In genomic region chr11:119307916-119308315, GRCm38 (mm10) we compare ENCODE assay signal across 17 mouse cellular contexts. TPM values are rescaled to one million over a fixed set of nuclear protein-coding genes. Genes with fewer than 3 reads are reported as not detected.
A peak's percentile ranks its signal among the peaks of the same experiment; 100 is the strongest.
DNase-seq lines count a peak whose midpoint lies in the region; ATAC-seq lines count a peak whose summit lies in the region.
"Had no signal": no experiment of that assay in that cellular context is flagged by ENCODE, and none has a peak within 500 bp of the region (broad histone marks: within the 10 kb centered on the region; RNA-seq: fewer than 3 reads in every experiment).

No protein-coding gene starts in this region.

- H3K36me3 ChIP-seq in heart, embryonic 16.5 days (ENCODE audit: control insufficient read depth, insufficient read depth): no peaks in the 10 kb centered on the region
- H3K36me3 ChIP-seq in neural tube, embryonic 11.5 days (ENCODE audit: control insufficient read depth, insufficient read depth, low read length): no peaks in the 10 kb centered on the region
- H3K36me3 ChIP-seq: liver, embryonic 15.5 days; midbrain, embryonic 10.5 days had no signal

- H3K4me2 ChIP-seq in heart, embryonic 16.5 days (ENCODE audit: low read depth, low read length): no peak overlapping the region
- H3K4me2 ChIP-seq in neural tube, embryonic 11.5 days (ENCODE audit: low read depth): no peak overlapping the region
- H3K4me2 ChIP-seq: liver, embryonic 15.5 days had no signal

- peaks cover 14% of the 10 kb centered on the region for H3K4me1 ChIP-seq in heart, embryonic 16.5 days (ENCODE audit: control insufficient read depth, insufficient read depth, low read length)
- 0 out of 2 replicates have a peak, but pooled peaks cover 3% of the 10 kb centered on the region for H3K4me1 ChIP-seq in neural tube, embryonic 11.5 days (ENCODE audit: control insufficient read depth, insufficient read depth, low read length)
- H3K4me1 ChIP-seq: liver, embryonic 15.5 days had no signal

- H3K4me3 ChIP-seq in heart, embryonic 16.5 days (ENCODE audit: low read length): no peak overlapping the region
- no peak overlapping the region for H3K4me3 ChIP-seq in neural tube, embryonic 11.5 days (ENCODE audit: low read depth, low read length)
- H3K4me3 ChIP-seq: left cerebral cortex, adult 2 months; liver, embryonic 15.5 days; midbrain, embryonic 10.5 days had no signal

- DNase-seq in heart, postnatal 25 days (ENCODE audit: low spot score): no peak
- DNase-seq in neural tube, embryonic 11.5 days (ENCODE audit: low spot score): peak; percentile 17
- no peak for DNase-seq in neural tube, embryonic 10.5 days (ENCODE audit: extremely low spot score, low spot score)
- DNase-seq in forelimb bud, embryonic 11.5 days (ENCODE audit: low read depth, low spot score): peak; percentile 69
- peak; percentile 41 for DNase-seq in retina, postnatal 1 day
- no peak for DNase-seq in left cerebral cortex, postnatal 25 days (ENCODE audit: low spot score in 2 of 2)
- DNase-seq in adrenal gland, adult 2 months: no peak
- DNase-seq: cerebellum, adult 9-10 months; forebrain, postnatal 0 days; gastrocnemius, postnatal 36 days; kidney, postnatal 36 days; thymus, adult 18-20 months had no signal

- no peak overlapping the region for H3K27ac ChIP-seq in heart, embryonic 16.5 days (ENCODE audit: low read length)
- H3K27ac ChIP-seq in neural tube, embryonic 11.5 days (ENCODE audit: low read depth, low read length): no peak overlapping the region
- H3K27ac ChIP-seq: left cerebral cortex, adult 2 months; liver, embryonic 15.5 days; midbrain, embryonic 10.5 days had no signal

- H3K27me3 ChIP-seq in heart, embryonic 16.5 days (ENCODE audit: control insufficient read depth, insufficient read depth, low read length): peaks cover 3% of the 10 kb centered on the region; the same call in 1 of the 2 replicates
- no peaks in the 10 kb centered on the region for H3K27me3 ChIP-seq in neural tube, embryonic 11.5 days (ENCODE audit: control insufficient read depth, insufficient read depth, low read length)

- no peak for ATAC-seq in heart, embryonic 16.5 days (replicated peaks; ENCODE audit: extremely low read depth, insufficient read depth, low FRiP score)
- no peak for ATAC-seq in neural tube, embryonic 11.5 days (ENCODE audit: insufficient read depth, low FRiP score, low TSS enrichment)
- ATAC-seq: CD4-positive, CD25-positive, alpha-beta regulatory T cell, adult 4 months; forebrain, postnatal 0 days had no signal

- H3K9me3 ChIP-seq in heart, embryonic 16.5 days (replicated peaks; ENCODE audit: control insufficient read depth, low read length): no peaks in the 10 kb centered on the region
- no peaks in the 10 kb centered on the region for H3K9me3 ChIP-seq in neural tube, embryonic 11.5 days (ENCODE audit: control insufficient read depth, low read length)
- H3K9me3 ChIP-seq: liver, embryonic 15.5 days; midbrain, embryonic 10.5 days had no signal

- H3K9ac ChIP-seq in heart, embryonic 16.5 days (ENCODE audit: low read length): peak overlapping the region; percentile 38; the same call in 1 of the 2 replicates
- H3K9ac ChIP-seq in neural tube, embryonic 11.5 days (ENCODE audit: low read length): 0 out of 2 replicates have a peak overlapping the region, but pooled peaks have one; percentile 0
- H3K9ac ChIP-seq: forebrain, postnatal 0 days; liver, embryonic 15.5 days had no signal

- 22% methylated on average over 11 of the region's 11 CpGs for WGBS in heart, embryonic 16.5 days
- 25% methylated on average over 11 of the region's 11 CpGs for WGBS in neural tube, embryonic 11.5 days

- intact Hi-C loops in heart, postnatal 25 days (cut with DNase I): no loop called here
- intact Hi-C loops in left cerebral cortex, postnatal 25 days (cut with DNase I): loop anchor here (5.0 to 10.0 kb wide), 3 partner anchors 54 to 597 kb away; no protein-coding TSS in a partner anchor

RNA-seq across cellular contexts. Expression of gene Card14, which starts 0.3 kb away (rescaled TPM):
- polyA plus RNA-seq in heart, embryonic 16.5 days (2015; fragmentation: Nextera tagmentation; extraction: Ambion mirVana): 0.20 and 0.35 TPM in 2 replicates
- under 1 TPM; 0.08 to 0.10 TPM for total RNA-seq in heart, postnatal 25 days (2021)
- not detected in 2 replicates for polyA plus RNA-seq in neural tube, embryonic 11.5 days (2014; fragmentation: Nextera tagmentation; extraction: Ambion mirVana)
- total RNA-seq in left cerebral cortex, postnatal 25 days (2021): under 1 TPM; 0.14 to 0.18 TPM
- 1 to 10 TPM in 1 of 2 experiments, not detected in 1; 1.0 TPM for total RNA-seq in adrenal gland, adult 2 months (2021)
- 0.55 and 1.3 TPM in 2 replicates for polyA plus RNA-seq in adrenal gland, adult 2 months (2012; rRNA removed)
- polyA plus RNA-seq: CD4-positive, CD25-positive, alpha-beta regulatory T cell, adult 4 months; midbrain, embryonic 10.5 days had no signal

RNA-seq across cellular contexts. Expression of gene Eif4a3, which starts 8.0 kb away (rescaled TPM):
- 248 and 252 TPM in 2 replicates for polyA plus RNA-seq in heart, embryonic 16.5 days (2015; fragmentation: Nextera tagmentation; extraction: Ambion mirVana)
- total RNA-seq in heart, postnatal 25 days (2021): 10 to 100 TPM; 64.8 to 67.6 TPM
- polyA plus RNA-seq in neural tube, embryonic 11.5 days (2014; fragmentation: Nextera tagmentation; extraction: Ambion mirVana): 402 and 421 TPM in 2 replicates
- 10 to 100 TPM; 72.1 to 79.0 TPM for total RNA-seq in left cerebral cortex, postnatal 25 days (2021)
- 100 to 1,000 TPM; 117 to 126 TPM for total RNA-seq in adrenal gland, adult 2 months (2021)
- 38.7 and 44.4 TPM in 2 replicates for polyA plus RNA-seq in adrenal gland, adult 2 months (2012; rRNA removed)

RNA-seq across cellular contexts. Expression of gene Gaa, which starts 40.2 kb away (rescaled TPM):
- polyA plus RNA-seq in heart, embryonic 16.5 days (2015; fragmentation: Nextera tagmentation; extraction: Ambion mirVana): 92.3 and 95.9 TPM in 2 replicates
- total RNA-seq in heart, postnatal 25 days (2021): 10 to 100 TPM; 69.6 to 73.2 TPM
- 21.4 and 24.1 TPM in 2 replicates for polyA plus RNA-seq in neural tube, embryonic 11.5 days (2014; fragmentation: Nextera tagmentation; extraction: Ambion mirVana)
- 100 to 1,000 TPM; 232 to 233 TPM for total RNA-seq in left cerebral cortex, postnatal 25 days (2021)
- total RNA-seq in adrenal gland, adult 2 months (2021): 100 to 1,000 TPM; 119 to 123 TPM
- polyA plus RNA-seq in adrenal gland, adult 2 months (2012; rRNA removed): 363 and 377 TPM in 2 replicates

RNA-seq across cellular contexts. Expression of gene Sgsh, which starts 47.4 kb away (rescaled TPM):
- polyA plus RNA-seq in heart, embryonic 16.5 days (2015; fragmentation: Nextera tagmentation; extraction: Ambion mirVana): 4.7 and 6.1 TPM in 2 replicates
- total RNA-seq in heart, postnatal 25 days (2021): 1 to 10 TPM; 4.8 to 5.1 TPM
- 5.2 and 6.7 TPM in 2 replicates for polyA plus RNA-seq in neural tube, embryonic 11.5 days (2014; fragmentation: Nextera tagmentation; extraction: Ambion mirVana)
- total RNA-seq in left cerebral cortex, postnatal 25 days (2021): 1 to 10 TPM; 3.9 to 4.4 TPM
- total RNA-seq in adrenal gland, adult 2 months (2021): 10 to 100 TPM; 19.6 to 22.4 TPM
- 74.4 and 92.1 TPM in 2 replicates for polyA plus RNA-seq in adrenal gland, adult 2 months (2012; rRNA removed)

RNA-seq across cellular contexts. Expression of gene Slc26a11, which starts 47.4 kb away (rescaled TPM):
- polyA plus RNA-seq in heart, embryonic 16.5 days (2015; fragmentation: Nextera tagmentation; extraction: Ambion mirVana): 10.2 TPM in 2 replicates
- 1 to 10 TPM; 2.3 to 2.8 TPM for total RNA-seq in heart, postnatal 25 days (2021)
- polyA plus RNA-seq in neural tube, embryonic 11.5 days (2014; fragmentation: Nextera tagmentation; extraction: Ambion mirVana): 4.3 and 5.2 TPM in 2 replicates
- total RNA-seq in left cerebral cortex, postnatal 25 days (2021): 1 to 10 TPM; 4.5 TPM
- 1 to 10 TPM; 5.1 to 6.9 TPM for total RNA-seq in adrenal gland, adult 2 months (2021)
- polyA plus RNA-seq in adrenal gland, adult 2 months (2012; rRNA removed): 22.6 and 26.9 TPM in 2 replicates

Comparison
In these comparisons a context has a peak if more than half of its experiments do, and no peak if none do; other contexts are left out.
1. DNase-seq: peak in neural tube, embryonic 11.5 days (single experiment), forelimb bud, embryonic 11.5 days (single experiment) and retina, postnatal 1 day (single experiment); none in heart, postnatal 25 days (single experiment), neural tube, embryonic 10.5 days (single experiment), left cerebral cortex, postnatal 25 days (0 of 2) and adrenal gland, adult 2 months (single experiment).